Mouse (Mus musculus) small intestine, adult 2 months (tissue): Measurements from ENCODE around the gene Kansl3. TPM values are rescaled to one million over a fixed set of nuclear protein-coding genes. Genes with fewer than 3 reads are reported as not detected.

Experiments used
- H3K27ac ChIP-seq: fragments of 200-500 bp; 2 replicates; pipeline ENCODE4 v1.5.1; 2012; ENCODE audit warnings: low read depth, low read length, control low read depth, inconsistent platforms; ENCODE audit not compliant: insufficient read depth
- H3K27me3 ChIP-seq: fragments of 200-500 bp; 2 replicates; pipeline ENCODE4 v1.6.1; 2012; ENCODE audit warnings: mild to moderate bottlenecking, moderate library complexity, low read length, inconsistent platforms; ENCODE audit not compliant: control insufficient read depth, insufficient read depth
- H3K36me3 ChIP-seq: fragments of 200-500 bp; 2 replicates; pipeline ENCODE4 v1.6.1; 2012; ENCODE audit warnings: mild to moderate bottlenecking, low read length, control low read depth, inconsistent platforms; ENCODE audit not compliant: control insufficient read depth, insufficient read depth
- H3K4me1 ChIP-seq: fragments of 200-500 bp; 2 replicates; pipeline ENCODE4 v1.6.1; 2012; ENCODE audit warnings: low read length, inconsistent platforms, mixed read lengths; ENCODE audit not compliant: control insufficient read depth, insufficient read depth, insufficient read length
- H3K4me3 ChIP-seq: fragments of 200-500 bp; 2 replicates; pipeline ENCODE4 v1.5.1; 2012; ENCODE audit warnings: low read depth, mild to moderate bottlenecking, control low read depth, inconsistent platforms, low read length, moderate library complexity
- CTCF ChIP-seq: fragments of 200-500 bp; IDR thresholded peaks from 2 replicates; pipeline ENCODE4 v1.5.1; 2012; ENCODE audit warnings: low read depth, mild to moderate bottlenecking, control low read depth, inconsistent platforms, low read length, moderate library complexity, mixed read lengths; ENCODE audit not compliant: insufficient replicate concordance, insufficient read length; ENCODE audit errors: extremely low read depth
- POLR2A ChIP-seq: fragments of 200-500 bp; IDR thresholded peaks from 2 replicates; pipeline ENCODE4 v1.6.1; 2012; ENCODE audit warnings: low read depth, mild to moderate bottlenecking, control low read depth, inconsistent platforms, low read length, moderate library complexity
- WGBS: fragments of 180-500 bp; shearing (Covaris S2); methylation state at CpG from one replicate; pipeline ENCODE4 v1.1.7; 2018; 5-methylcytosine and 5-hydroxymethylcytosine counted together
- polyA plus RNA-seq: library from polyadenylated mRNA; depleted of rRNA; stranded (reverse); fragments of >200 nt; gene quantifications from 2 replicates; pipeline ENCODE4 v1.2.3, GENCODE M21; 2012

Gene Kansl3
- polyA plus RNA-seq, 1 experiment, result 40.8 TPM

DNA sequence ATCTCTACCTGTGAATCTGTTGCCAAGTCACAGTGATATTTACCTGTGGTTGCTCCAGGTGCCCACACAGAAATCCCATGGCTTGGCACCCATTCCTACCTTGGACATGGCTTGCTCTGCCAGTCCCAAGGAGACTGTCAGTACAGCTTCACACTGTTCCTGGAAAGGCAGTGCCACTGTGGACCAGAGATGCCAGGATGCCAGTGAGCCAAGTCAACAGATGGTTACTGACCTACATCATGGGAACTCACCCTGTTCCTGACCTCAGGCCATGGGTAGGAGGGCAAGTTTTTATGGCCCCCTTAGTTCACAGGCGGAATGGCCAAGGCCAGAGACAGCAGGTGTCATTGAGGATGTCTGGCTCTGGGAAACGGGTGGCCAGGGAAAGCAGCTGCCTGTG, 47.8 kb downstream of the Kansl3 start:
- TF ChIP-seq CTCF (no peak), POLR2A (no peak)
- H3K27ac ChIP-seq, result no peak overlapping the region
- no peaks in the 10 kb centered on the region; the same call in 1 of the 2 replicates for H3K4me1 ChIP-seq
- H3K4me3 ChIP-seq, result no peak overlapping the region
- H3K36me3 ChIP-seq, result peaks cover 18% of the 10 kb centered on the region
- WGBS, result 59% methylated on average over 2 of the region's 2 CpGs
- no peaks in the 10 kb centered on the region for H3K27me3 ChIP-seq

GRCm38 (mm10) chr1:36315776-36316100, 53.2 kb downstream of the Kansl3 start:
- Histone ChIP-seq H3K4me3 (no peak overlapping the region), H3K4me1 (peaks cover 2% of the 10 kb centered on the region), H3K27ac (no peak overlapping the region), H3K36me3 (peaks cover 19% of the 10 kb centered on the region), H3K27me3 (no peaks in the 10 kb centered on the region)
- WGBS, result 92% methylated on average over 2 of the region's 2 CpGs
- TF ChIP-seq POLR2A (no peak), CTCF (no peak)

DNA sequence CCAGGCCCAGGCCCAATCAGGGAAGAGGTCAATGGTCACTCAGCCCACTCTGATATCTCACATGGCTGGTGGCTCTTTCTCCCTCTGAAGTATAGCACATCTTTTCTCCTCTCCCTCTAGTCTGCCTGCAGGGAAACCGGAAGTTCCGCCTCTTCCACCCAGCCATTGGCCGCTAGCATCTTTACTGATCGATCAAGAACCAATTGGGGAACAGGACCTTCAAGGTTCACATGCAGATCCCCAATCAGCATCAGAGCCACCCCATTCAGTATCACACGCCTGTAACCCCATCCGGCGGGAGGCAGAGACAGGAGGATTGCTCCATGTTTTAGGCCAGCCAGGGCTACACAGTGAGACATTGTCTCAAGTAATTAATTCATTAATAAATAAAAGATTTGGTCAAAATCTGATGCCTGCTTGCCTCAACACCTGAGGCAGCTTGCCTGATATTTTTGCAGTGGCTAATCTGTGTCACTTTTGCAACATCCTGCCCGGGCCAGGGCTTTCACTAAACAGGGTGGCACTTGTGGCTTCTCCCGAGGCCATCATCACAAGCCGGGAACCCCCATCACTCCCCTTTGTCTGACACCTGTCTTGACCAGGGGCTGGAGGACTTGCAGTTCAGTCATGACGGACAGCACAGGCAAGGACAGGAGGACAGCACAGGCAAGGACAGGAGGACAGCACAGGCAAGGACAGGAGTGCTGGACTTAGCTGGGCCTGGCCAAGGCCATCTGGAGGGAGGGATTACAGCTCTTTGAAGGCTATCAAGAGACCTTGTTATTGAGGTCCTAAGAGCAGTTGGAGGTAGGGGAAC, 53.8 kb downstream of the Kansl3 start:
- Histone ChIP-seq H3K4me1 (peaks cover 2% of the 10 kb centered on the region), H3K27me3 (no peaks in the 10 kb centered on the region), H3K27ac (no peak overlapping the region), H3K4me3 (no peak overlapping the region), H3K36me3 (peaks cover 14% of the 10 kb centered on the region)
- 92% methylated on average over 11 of the region's 11 CpGs for WGBS
- TF ChIP-seq CTCF (no peak), POLR2A (no peak)

DNA sequence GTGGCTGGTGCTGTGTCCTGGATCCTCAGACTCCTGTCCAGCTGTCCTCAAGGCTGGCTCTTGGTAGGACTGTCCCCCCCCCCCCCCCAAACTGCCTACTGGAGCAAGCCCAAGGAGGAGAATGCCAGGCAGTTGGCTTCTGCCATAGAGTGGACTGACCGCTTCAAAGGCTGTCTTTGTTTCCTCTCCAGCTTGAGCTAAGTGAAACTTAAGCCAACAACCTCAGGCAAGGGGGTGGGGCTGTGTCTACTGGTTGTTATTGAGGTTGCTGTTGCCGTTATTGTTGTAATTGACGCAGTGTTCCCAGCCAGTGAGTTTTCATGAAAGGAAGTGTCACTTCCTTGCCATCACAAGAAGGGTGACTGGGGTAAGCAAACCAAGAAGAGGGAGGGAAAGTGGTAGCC, 59.5 kb downstream of the Kansl3 start:
- no peaks in the 10 kb centered on the region for H3K36me3 ChIP-seq
- peak overlapping the region; percentile 41 for H3K4me3 ChIP-seq
- TF ChIP-seq POLR2A, result no peak
- TF ChIP-seq CTCF, result no peak
- whole genome bisulfite sequencing, result 12% methylated on average over 3 of the region's 3 CpGs
- peaks cover 13% of the 10 kb centered on the region for H3K4me1 ChIP-seq
- no peaks in the 10 kb centered on the region for H3K27me3 ChIP-seq
- H3K27ac ChIP-seq, result no peak overlapping the region

- 63% methylated on average over 9 of the region's 9 CpGs for WGBS
- Histone ChIP-seq H3K36me3 (no peaks in the 10 kb centered on the region), H3K4me1 (peaks cover 13% of the 10 kb centered on the region), H3K4me3 (peak overlapping the region; percentile 41), H3K27ac (no peak overlapping the region), H3K27me3 (no peaks in the 10 kb centered on the region)
- no peak for TF ChIP-seq CTCF
- no peak for TF ChIP-seq POLR2A
Measured at GRCm38 (mm10) chr1:36308966-36309475, 60.0 kb downstream of the Kansl3 start.

DNA sequence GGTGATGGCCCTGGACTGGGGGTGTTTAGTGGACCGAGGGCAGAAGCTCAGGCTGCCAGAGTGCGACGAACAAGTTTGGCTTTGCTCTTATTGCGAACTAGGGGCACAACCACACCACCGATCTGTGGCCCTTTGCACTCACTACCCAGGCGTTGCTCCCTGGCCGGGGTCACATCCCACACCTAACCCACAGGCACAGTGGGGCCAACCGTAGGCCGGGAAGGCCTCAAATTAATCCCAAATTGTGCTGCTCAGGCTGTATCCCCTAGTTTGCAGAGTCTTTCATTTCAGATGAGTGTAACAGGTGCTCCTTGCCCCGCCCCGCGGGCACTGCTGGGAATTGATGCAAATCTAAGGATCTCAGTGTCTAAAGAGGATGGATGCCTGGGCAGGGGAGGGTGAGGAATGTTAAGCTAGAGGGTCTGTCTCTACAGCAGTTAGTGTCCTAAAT, 60.5 kb downstream of the Kansl3 start:
- peaks cover 13% of the 10 kb centered on the region for H3K4me1 ChIP-seq
- no peaks in the 10 kb centered on the region for H3K27me3 ChIP-seq
- H3K4me3 ChIP-seq, result peak overlapping the region; percentile 68
- TF ChIP-seq POLR2A (no peak), CTCF (no peak)
- H3K36me3 ChIP-seq, result no peaks in the 10 kb centered on the region
- 8% methylated on average over 12 of the region's 12 CpGs for WGBS
- peak overlapping the region; percentile 57; the same call in 1 of the 2 replicates for H3K27ac ChIP-seq

GRCm38 (mm10) chr1:36307495-36308280, 61.3 kb downstream of the Kansl3 start, which contains the start of gene Arid5a:
Gene Arid5a, plus strand, starts transcription at chr1:36307733.
- no peak for TF ChIP-seq CTCF
- TF ChIP-seq POLR2A, result peak; percentile 100
- Histone ChIP-seq H3K27me3 (peaks cover 5% of the 10 kb centered on the region), H3K27ac (peak within 1 kb of the TSS; percentile 57)

More at GRCm38 (mm10) chr1:36307495-36308280, 61.3 kb downstream of the Kansl3 start, which contains the start of gene Arid5a:
- under 1% methylated on average over 65 of the region's 65 CpGs for WGBS
- H3K4me3 ChIP-seq, result peak within 1 kb of the TSS; percentile 68
- no peaks in the 10 kb centered on the region for H3K36me3 ChIP-seq
- H3K4me1 ChIP-seq, result peaks cover 13% of the 10 kb centered on the region
